ENCODE assay signal across 19 mouse cellular contexts in the genomic region with DNA sequence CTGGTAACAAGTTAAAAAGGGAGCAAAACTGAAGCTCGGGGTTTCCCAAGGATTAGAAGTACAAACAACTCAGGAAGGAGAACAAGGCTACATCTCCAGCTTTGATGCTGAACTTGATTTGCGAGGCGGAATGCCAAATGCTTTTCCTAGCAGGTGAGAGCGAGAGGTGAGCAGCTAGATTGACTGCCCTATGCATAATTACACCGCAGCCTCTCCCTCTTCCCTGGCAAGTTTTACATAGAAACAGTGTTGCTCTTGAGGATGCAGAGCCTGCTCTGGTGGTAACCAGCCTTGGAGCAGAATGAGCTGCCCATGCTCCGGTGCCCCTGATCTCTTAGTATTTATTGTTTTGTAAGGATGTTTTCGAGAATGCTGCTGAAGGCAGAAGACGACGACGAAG. TPM values are rescaled to one million over a fixed set of nuclear protein-coding genes. Genes with fewer than 3 reads are reported as not detected.
DNase-seq lines count a peak whose midpoint lies in the region; ATAC-seq and TF ChIP-seq lines count a peak whose summit lies in the region.
"Had no signal": no experiment of that assay in that cellular context is flagged by ENCODE, and none has a peak within 500 bp of the region (broad histone marks: within the 10 kb centered on the region; RNA-seq: fewer than 3 reads in every experiment).

No protein-coding gene starts in this region.

- no peaks in the 10 kb centered on the region for H3K27me3 ChIP-seq in hindbrain, embryonic 15.5 days
- H3K27me3 ChIP-seq in hindbrain, embryonic 14.5 days (ENCODE audit: control insufficient read depth, insufficient read depth, low read length): no peaks in the 10 kb centered on the region
- no peaks in the 10 kb centered on the region for H3K27me3 ChIP-seq in forebrain, embryonic 15.5 days
- H3K27me3 ChIP-seq: heart, embryonic 13.5 days; stomach, embryonic 15.5 days had no signal

- no peaks in the 10 kb centered on the region for H3K4me1 ChIP-seq in hindbrain, embryonic 15.5 days (replicated peaks)
- no peaks in the 10 kb centered on the region for H3K4me1 ChIP-seq in hindbrain, embryonic 14.5 days (replicated peaks; ENCODE audit: control insufficient read depth, insufficient read depth, low read length)
- H3K4me1 ChIP-seq in forebrain, embryonic 15.5 days: peaks cover 6% of the 10 kb centered on the region; the same call in 1 of the 2 replicates
- H3K4me1 ChIP-seq: stomach, embryonic 15.5 days had no signal

- ATAC-seq in hindbrain, embryonic 15.5 days (ENCODE audit: low FRiP score, low read depth): no peak
- no peak for ATAC-seq in hindbrain, embryonic 14.5 days (ENCODE audit: low FRiP score)
- no peak for ATAC-seq in forebrain, embryonic 15.5 days (replicated peaks)

- H3K9me3 ChIP-seq in hindbrain, embryonic 15.5 days: no peaks in the 10 kb centered on the region
- H3K9me3 ChIP-seq in hindbrain, embryonic 14.5 days (ENCODE audit: control insufficient read depth, low read length): no peaks in the 10 kb centered on the region
- no peaks in the 10 kb centered on the region for H3K9me3 ChIP-seq in forebrain, embryonic 15.5 days
- H3K9me3 ChIP-seq: heart, embryonic 13.5 days; stomach, embryonic 15.5 days had no signal

- H3K4me3 ChIP-seq in hindbrain, embryonic 15.5 days: no peak overlapping the region
- no peak overlapping the region for H3K4me3 ChIP-seq in hindbrain, embryonic 14.5 days (replicated peaks; ENCODE audit: low read length)
- peak overlapping the region; percentile 1; the same call in 1 of the 2 replicates for H3K4me3 ChIP-seq in left cerebral cortex, adult 2 months
- H3K4me3 ChIP-seq in forebrain, embryonic 15.5 days: no peak overlapping the region
- H3K4me3 ChIP-seq: heart, embryonic 13.5 days; stomach, embryonic 15.5 days had no signal

- no peak for TF ChIP-seq CTCF in left cerebral cortex, adult 2 months (IDR thresholded peaks at IDR 0.05)

- no peak overlapping the region for H3K27ac ChIP-seq in hindbrain, embryonic 15.5 days (replicated peaks)
- H3K27ac ChIP-seq in hindbrain, embryonic 14.5 days: no peak overlapping the region
- H3K27ac ChIP-seq in left cerebral cortex, adult 2 months: no peak overlapping the region
- no peak overlapping the region for H3K27ac ChIP-seq in forebrain, embryonic 15.5 days (replicated peaks)
- H3K27ac ChIP-seq: stomach, embryonic 15.5 days had no signal

- 69% methylated on average over 10 of the region's 10 CpGs for WGBS in hindbrain, embryonic 15.5 days
- 67% methylated on average over 10 of the region's 10 CpGs for WGBS in hindbrain, embryonic 14.5 days
- 38% methylated on average over 10 of the region's 10 CpGs for WGBS in forebrain, embryonic 15.5 days

- intact Hi-C loops in left cerebral cortex, adult 2 months (cut with DNase I): no loop called here
- intact Hi-C loops in left cerebral cortex, postnatal 25 days (cut with DNase I): no loop called here

- H3K4me2 ChIP-seq in hindbrain, embryonic 15.5 days: 0 out of 2 replicates have a peak overlapping the region, but pooled peaks have one; percentile 17
- no peak overlapping the region for H3K4me2 ChIP-seq in hindbrain, embryonic 14.5 days (replicated peaks)
- 0 out of 2 replicates have a peak overlapping the region, but pooled peaks have one; percentile 10 for H3K4me2 ChIP-seq in forebrain, embryonic 15.5 days (replicated peaks)
- H3K4me2 ChIP-seq: heart, embryonic 13.5 days; liver, embryonic 11.5 days; stomach, embryonic 15.5 days had no signal

- no peak overlapping the region for H3K9ac ChIP-seq in hindbrain, embryonic 15.5 days
- H3K9ac ChIP-seq in hindbrain, embryonic 14.5 days: no peak overlapping the region
- H3K9ac ChIP-seq in forebrain, embryonic 15.5 days (replicated peaks): no peak overlapping the region
- H3K9ac ChIP-seq: heart, embryonic 13.5 days; stomach, embryonic 15.5 days had no signal

- DNase-seq in hindbrain, embryonic 14.5 days (ENCODE audit: low spot score): no peak
- no peak for DNase-seq in left cerebral cortex, adult 2 months (ENCODE audit: extremely low spot score in 1 of 2, low spot score in 2 of 2)
- no peak for DNase-seq in left cerebral cortex, postnatal 25 days (ENCODE audit: low spot score in 2 of 2)
- DNase-seq in kidney, postnatal 4 days: peak; percentile 4 to 7
- no peak for DNase-seq in adrenal gland, postnatal 4 days (ENCODE audit: low spot score in 2 of 2)
- DNase-seq: adrenal gland, adult 8-10 months; cerebellum, adult 18-20 months; gastrocnemius, postnatal 14 days; heart, adult 18-20 months; heart, postnatal 36 days; layer of hippocampus, adult 9-11 months; lung, adult 18-20 months; lung, postnatal 14 days; right cerebral cortex, postnatal 14 days had no signal

- H3K36me3 ChIP-seq in hindbrain, embryonic 15.5 days: no peaks in the 10 kb centered on the region
- H3K36me3 ChIP-seq in hindbrain, embryonic 14.5 days (replicated peaks; ENCODE audit: control insufficient read depth, insufficient read depth): no peaks in the 10 kb centered on the region
- H3K36me3 ChIP-seq in forebrain, embryonic 15.5 days: no peaks in the 10 kb centered on the region
- H3K36me3 ChIP-seq: heart, embryonic 13.5 days; stomach, embryonic 15.5 days had no signal

RNA-seq across cellular contexts. Expression of a gene that starts 31.9 kb away (rescaled TPM):
- 13.9 and 19.3 TPM in 2 replicates for polyA plus RNA-seq in hindbrain, embryonic 15.5 days (2015; fragmentation: Nextera tagmentation; extraction: Ambion mirVana)
- polyA plus RNA-seq in hindbrain, embryonic 14.5 days (2014; fragmentation: Nextera tagmentation; extraction: Ambion mirVana): 15.2 and 17.4 TPM in 2 replicates
- 1 to 10 TPM; 8.4 to 8.6 TPM for total RNA-seq in left cerebral cortex, adult 2 months (2021)
- total RNA-seq in left cerebral cortex, postnatal 25 days (2021): 10 to 100 TPM; 10.5 to 12.2 TPM
- 10.6 and 13.4 TPM in 2 replicates for polyA plus RNA-seq in forebrain, embryonic 15.5 days (2015; fragmentation: Nextera tagmentation; extraction: Ambion mirVana)
- 10 to 100 TPM; 22.5 to 25.5 TPM for total RNA-seq in adrenal gland, postnatal 4 days (2021)

Comparison
In these comparisons a context has a peak if more than half of its experiments do, and no peak if none do; other contexts are left out.
1. DNase-seq: peak in kidney, postnatal 4 days (2 of 2); none in hindbrain, embryonic 14.5 days (single experiment), left cerebral cortex, adult 2 months (0 of 2), left cerebral cortex, postnatal 25 days (0 of 2) and adrenal gland, postnatal 4 days (0 of 2).